Mouse (Mus musculus) bone marrow macrophage, adult 2 months (primary cell): ENCODE data around the gene Mr1. TPM values are rescaled to one million over a fixed set of nuclear protein-coding genes. Genes with fewer than 3 reads are reported as not detected.
A peak's percentile ranks its signal among the peaks of the same experiment; 100 is the strongest.

ENCODE experiments used
- H3K27ac ChIP-seq: 2 replicates; pipeline ENCODE4 v1.5.1; 2012; ENCODE audit warnings: low read depth, low read length; ENCODE audit not compliant: insufficient read depth
- H3K4me1 ChIP-seq: 2 replicates; pipeline ENCODE4 v1.6.1; 2012; ENCODE audit warnings: low read length; ENCODE audit not compliant: control insufficient read depth, insufficient read depth
- H3K4me3 ChIP-seq: 2 replicates; pipeline ENCODE4 v1.5.1; 2012; ENCODE audit warnings: mild to moderate bottlenecking, low read length, moderate library complexity; ENCODE audit not compliant: insufficient read depth
- CTCF ChIP-seq: IDR thresholded peaks from 2 replicates; pipeline ENCODE4 v1.5.1; 2012; ENCODE audit warnings: low read depth, mild to moderate bottlenecking, low read length, moderate library complexity
- POLR2A ChIP-seq: IDR thresholded peaks from 2 replicates; pipeline ENCODE4 v1.6.1; 2012; ENCODE audit warnings: mild to moderate bottlenecking, low read depth, low read length, borderline replicate concordance
- polyA plus RNA-seq: library from polyadenylated mRNA; stranded (reverse); fragments of >200 nt; gene quantifications from 2 replicates; pipeline ENCODE4 v1.2.4, GENCODE M21; 2012; ENCODE audit not compliant: missing spikeins, insufficient read depth, insufficient read length

Mr1 gene
- polyA plus RNA-seq, 1 experiment = 9.2 TPM

GRCm38 (mm10) chr1:155111491-155111890, 35.1 kb downstream of the Mr1 start:
- Histone ChIP-seq H3K4me1 (peaks cover 7% of the 10 kb centered on the region), H3K27ac (no peak overlapping the region), H3K4me3 (no peak overlapping the region)
- no peak for TF ChIP-seq POLR2A
- TF ChIP-seq CTCF = no peak

- H3K4me3 ChIP-seq = no peak overlapping the region
- no peak for TF ChIP-seq CTCF
- TF ChIP-seq POLR2A = no peak
- H3K27ac ChIP-seq = no peak overlapping the region
- H3K4me1 ChIP-seq = peaks cover 9% of the 10 kb centered on the region
Measured at GRCm38 (mm10) chr1:155109387-155110350, 36.9 kb downstream of the Mr1 start.

GRCm38 (mm10) chr1:155108412-155108811, 38.2 kb downstream of the Mr1 start:
- TF ChIP-seq CTCF (no peak), POLR2A (no peak)
- Histone ChIP-seq H3K27ac (no peak overlapping the region), H3K4me3 (no peak overlapping the region), H3K4me1 (peaks cover 9% of the 10 kb centered on the region)

GRCm38 (mm10) chr1:155107843-155108242, 38.8 kb downstream of the Mr1 start:
- no peak overlapping the region for H3K27ac ChIP-seq
- no peak for TF ChIP-seq CTCF
- TF ChIP-seq POLR2A = no peak
- H3K4me3 ChIP-seq = no peak overlapping the region
- peaks cover 9% of the 10 kb centered on the region for H3K4me1 ChIP-seq

GRCm38 (mm10) chr1:155106310-155106709, 40.3 kb downstream of the Mr1 start:
- Histone ChIP-seq H3K4me3 (no peak overlapping the region), H3K27ac (no peak overlapping the region), H3K4me1 (peaks cover 9% of the 10 kb centered on the region)
- TF ChIP-seq POLR2A (no peak), CTCF (no peak)

- peaks cover 12% of the 10 kb centered on the region for H3K4me1 ChIP-seq
- TF ChIP-seq CTCF (no peak), POLR2A (no peak)
- no peak overlapping the region for H3K27ac ChIP-seq
- H3K4me3 ChIP-seq = no peak overlapping the region
Measured at GRCm38 (mm10) chr1:155103991-155104390, 42.6 kb downstream of the Mr1 start.

- H3K27ac ChIP-seq = no peak overlapping the region
- no peak for TF ChIP-seq CTCF
- TF ChIP-seq POLR2A = no peak
- peaks cover 8% of the 10 kb centered on the region for H3K4me1 ChIP-seq
- H3K4me3 ChIP-seq = no peak overlapping the region
Measured at GRCm38 (mm10) chr1:155102631-155103030, 44.0 kb downstream of the Mr1 start.

GRCm38 (mm10) chr1:155099280-155099848, 47.2 kb downstream of the Mr1 start, which contains the start of gene Ier5:
Ier5 (minus strand) TSS chr1:155099636.
- Histone ChIP-seq H3K27ac (peak within 1 kb of the TSS; percentile 79), H3K4me1 (peaks cover 13% of the 10 kb centered on the region), H3K4me3 (peak within 1 kb of the TSS; percentile 80)
- TF ChIP-seq CTCF (no peak), POLR2A (peak; percentile 99)

GRCm38 (mm10) chr1:155098486-155099279, 47.9 kb downstream of the Mr1 start:
- Histone ChIP-seq H3K27ac (peak overlapping the region; percentile 79), H3K4me1 (peaks cover 13% of the 10 kb centered on the region), H3K4me3 (peak overlapping the region; percentile 80)
- TF ChIP-seq CTCF (no peak), POLR2A (no peak)

- TF ChIP-seq POLR2A (no peak), CTCF (no peak)
- H3K4me1 ChIP-seq = peaks cover 18% of the 10 kb centered on the region
- H3K4me3 ChIP-seq = peak overlapping the region; percentile 80
- H3K27ac ChIP-seq = peak overlapping the region; percentile 79
Measured at GRCm38 (mm10) chr1:155097931-155098485, 48.6 kb downstream of the Mr1 start.
